Mouse (Mus musculus) erythroblast, embryonic 14.5 days (primary cell): ENCODE measurements around the gene Gvin1.
"Not testable (repeated sequence)": the region's sequence is repeated elsewhere in the genome, so short reads cannot be mapped to it uniquely, and the experiment has no call there.

Experiments used
- GATA1 ChIP-seq: IDR thresholded peaks from 2 replicates; pipeline ENCODE4 v1.6.1; 2012; ENCODE audit warnings: low read length, inconsistent platforms, mixed read lengths
- TAL1 ChIP-seq: IDR thresholded peaks from 3 replicates; pipeline ENCODE4 v1.6.1; 2012; ENCODE audit warnings: low read length, inconsistent platforms, mixed read lengths

- not testable (repeated sequence) for TF ChIP-seq TAL1, GATA1
These were observed 97.8 kb downstream of the Gvin1 start for GRCm38 (mm10) chr7:106117090-106117948.
